Mouse (Mus musculus): ENCODE measurements at regions not wholly inside any gene's neighbourhood (a gene's known extent, or its start where the extent isn't known, plus 50 kb on each side); places are given as distances from the start of the nearest gene placed in this dataset.

DNA sequence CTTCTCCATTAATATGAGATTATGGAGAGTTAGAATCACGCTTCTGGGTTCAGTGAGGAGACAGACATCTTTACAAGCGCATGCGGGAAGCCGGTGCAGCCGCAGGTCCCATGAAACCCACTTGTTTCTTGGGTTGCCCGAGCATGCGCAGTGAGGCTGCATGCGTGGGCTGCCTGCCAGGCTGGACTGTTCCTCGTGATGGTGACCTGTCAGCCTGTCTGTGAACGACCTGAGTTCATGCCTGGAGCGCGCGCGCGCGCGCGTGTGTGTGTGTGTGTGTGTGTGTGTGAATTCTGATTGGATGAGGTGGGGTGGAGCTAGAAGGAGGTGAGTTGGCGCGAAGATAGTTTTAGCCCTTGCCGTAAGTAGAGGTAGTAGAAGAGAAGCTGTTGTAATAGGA is 166.2 kb upstream of the Plxnc1 start:
- no peak overlapping the region for H3K9ac ChIP-seq (ENCODE audit: low read length)
- H3K4me1 ChIP-seq (ENCODE audit: control insufficient read depth, insufficient read depth, low read length), result no peaks in the 10 kb centered on the region
- H3K27me3 ChIP-seq (ENCODE audit: control insufficient read depth, insufficient read depth, low read length), result no peaks in the 10 kb centered on the region
- ATAC-seq (ENCODE audit: insufficient read depth, low FRiP score, low TSS enrichment) (no peak), DNase-seq (ENCODE audit: low spot score) (no peak)
- H3K4me2 ChIP-seq (ENCODE audit: low read depth), result no peak overlapping the region
- no peak overlapping the region for H3K4me3 ChIP-seq (ENCODE audit: low read depth, low read length)
- H3K36me3 ChIP-seq (ENCODE audit: control insufficient read depth, insufficient read depth, low read length), result no peaks in the 10 kb centered on the region
- no peak overlapping the region for H3K27ac ChIP-seq (ENCODE audit: low read depth, low read length)
- 90% methylated on average over 21 of the region's 21 CpGs for WGBS
- no peaks in the 10 kb centered on the region for H3K9me3 ChIP-seq (ENCODE audit: control insufficient read depth, low read length)

DNA sequence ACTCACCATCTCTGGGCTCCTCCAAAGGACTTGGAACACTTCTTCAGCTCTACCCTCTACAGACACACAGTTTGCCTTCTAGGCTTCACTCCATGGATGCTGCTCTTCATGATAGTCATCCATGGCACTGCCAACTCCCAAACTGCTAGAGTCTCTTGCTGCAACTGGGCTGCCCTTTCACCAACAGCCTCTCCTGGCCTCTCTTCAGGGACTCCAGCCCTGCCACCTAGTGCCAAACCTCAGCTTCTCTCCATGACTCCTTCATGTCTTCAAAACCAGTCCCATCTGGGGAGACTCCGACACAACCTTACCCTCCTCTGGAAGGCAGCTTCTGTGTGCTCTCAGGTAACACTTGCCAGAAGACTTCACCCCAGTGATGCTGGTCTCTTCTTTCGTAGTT is 164.9 kb upstream of the Plxnc1 start:
- Histone ChIP-seq H3K4me3 (ENCODE audit: low read depth, low read length) (no peak overlapping the region), H3K4me1 (ENCODE audit: control insufficient read depth, insufficient read depth, low read length) (no peaks in the 10 kb centered on the region), H3K9ac (ENCODE audit: low read length) (no peak overlapping the region), H3K36me3 (ENCODE audit: control insufficient read depth, insufficient read depth, low read length) (no peaks in the 10 kb centered on the region), H3K4me2 (ENCODE audit: low read depth) (no peak overlapping the region), H3K9me3 (ENCODE audit: control insufficient read depth, low read length) (no peaks in the 10 kb centered on the region), H3K27me3 (ENCODE audit: control insufficient read depth, insufficient read depth, low read length) (no peaks in the 10 kb centered on the region), H3K27ac (ENCODE audit: low read depth, low read length) (no peak overlapping the region)
- WGBS, result 87% methylated on average over 2 of the region's 2 CpGs
- ATAC-seq (ENCODE audit: insufficient read depth, low FRiP score, low TSS enrichment) (no peak), DNase-seq (ENCODE audit: low spot score) (no peak)

DNA sequence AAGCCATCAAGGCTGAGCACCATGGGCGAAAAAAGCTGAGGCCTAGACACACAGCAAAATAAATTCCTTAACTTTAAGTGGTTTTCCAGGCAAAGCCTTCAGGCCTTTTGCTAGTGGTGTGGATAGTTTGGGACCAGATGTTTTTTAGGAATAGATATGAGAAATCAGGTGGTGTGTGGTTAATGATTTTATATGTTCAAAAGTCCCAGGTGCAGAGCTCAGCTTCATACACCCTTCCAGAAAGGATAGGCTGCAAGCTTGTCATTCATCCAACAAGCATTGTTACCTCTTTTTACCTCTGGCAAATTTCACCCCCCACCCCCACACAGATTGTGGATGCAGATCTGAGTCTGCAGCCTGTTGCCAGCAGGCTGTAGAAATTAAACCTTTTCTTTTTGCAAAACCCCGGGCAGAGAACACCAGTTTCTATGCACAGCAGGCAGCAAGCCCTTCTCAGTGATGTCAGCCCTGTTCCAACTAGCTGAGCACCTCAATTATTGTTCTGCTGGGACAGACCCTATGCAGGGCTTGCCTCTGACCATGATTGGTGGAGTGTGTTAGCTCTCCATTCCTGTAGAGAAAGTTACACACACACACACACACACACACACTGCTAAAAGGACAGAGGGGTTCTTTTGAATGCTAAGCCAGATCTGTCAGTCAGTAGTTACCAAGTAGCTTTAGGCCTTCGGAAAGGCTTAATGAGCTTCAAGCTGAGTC is 163.1 kb upstream of the Plxnc1 start:
- H3K4me3 ChIP-seq (ENCODE audit: low read depth, low read length), result no peak overlapping the region
- no peak overlapping the region for H3K27ac ChIP-seq (ENCODE audit: low read depth, low read length)
- no peaks in the 10 kb centered on the region for H3K4me1 ChIP-seq (ENCODE audit: control insufficient read depth, insufficient read depth, low read length)
- WGBS, result 50% methylated on average over 3 of the region's 3 CpGs
- no peak overlapping the region for H3K4me2 ChIP-seq (ENCODE audit: low read depth)
- no peak overlapping the region for H3K9ac ChIP-seq (ENCODE audit: low read length)
- H3K9me3 ChIP-seq (ENCODE audit: control insufficient read depth, low read length), result no peaks in the 10 kb centered on the region
- H3K36me3 ChIP-seq (ENCODE audit: control insufficient read depth, insufficient read depth, low read length), result no peaks in the 10 kb centered on the region
- H3K27me3 ChIP-seq (ENCODE audit: control insufficient read depth, insufficient read depth, low read length), result no peaks in the 10 kb centered on the region
- DNase-seq (ENCODE audit: low spot score) (no peak), ATAC-seq (ENCODE audit: insufficient read depth, low FRiP score, low TSS enrichment) (no peak)

DNA sequence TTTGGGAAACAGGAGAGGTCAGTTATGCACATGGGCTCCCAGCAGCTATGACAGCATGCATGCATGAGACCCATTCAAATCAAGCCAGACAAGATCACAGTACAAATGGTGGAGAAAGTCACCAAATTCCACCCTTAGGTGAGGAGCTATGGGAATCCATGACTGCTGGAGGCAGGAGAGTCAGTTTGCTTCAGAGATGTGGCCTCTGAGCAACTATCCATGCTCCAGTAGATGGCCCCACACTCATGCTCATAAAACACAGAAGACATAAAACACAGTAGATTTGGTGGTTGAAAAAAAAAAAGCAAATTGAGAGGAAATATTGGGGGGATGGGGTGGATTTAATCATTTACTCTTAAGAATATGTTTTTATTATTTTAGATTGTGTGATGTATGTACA is 159.2 kb upstream of the Plxnc1 start:
- no peak overlapping the region for H3K9ac ChIP-seq (ENCODE audit: low read length)
- ATAC-seq (ENCODE audit: insufficient read depth, low FRiP score, low TSS enrichment) (no peak), DNase-seq (ENCODE audit: low spot score) (no peak)
- no peak overlapping the region for H3K27ac ChIP-seq (ENCODE audit: low read depth, low read length)
- H3K27me3 ChIP-seq (ENCODE audit: control insufficient read depth, insufficient read depth, low read length), result no peaks in the 10 kb centered on the region
- no peak overlapping the region for H3K4me2 ChIP-seq (ENCODE audit: low read depth)
- H3K36me3 ChIP-seq (ENCODE audit: control insufficient read depth, insufficient read depth, low read length), result no peaks in the 10 kb centered on the region
- no peaks in the 10 kb centered on the region for H3K9me3 ChIP-seq (ENCODE audit: control insufficient read depth, low read length)
- no peak overlapping the region for H3K4me3 ChIP-seq (ENCODE audit: low read depth, low read length)
- H3K4me1 ChIP-seq (ENCODE audit: control insufficient read depth, insufficient read depth, low read length), result no peaks in the 10 kb centered on the region

DNA sequence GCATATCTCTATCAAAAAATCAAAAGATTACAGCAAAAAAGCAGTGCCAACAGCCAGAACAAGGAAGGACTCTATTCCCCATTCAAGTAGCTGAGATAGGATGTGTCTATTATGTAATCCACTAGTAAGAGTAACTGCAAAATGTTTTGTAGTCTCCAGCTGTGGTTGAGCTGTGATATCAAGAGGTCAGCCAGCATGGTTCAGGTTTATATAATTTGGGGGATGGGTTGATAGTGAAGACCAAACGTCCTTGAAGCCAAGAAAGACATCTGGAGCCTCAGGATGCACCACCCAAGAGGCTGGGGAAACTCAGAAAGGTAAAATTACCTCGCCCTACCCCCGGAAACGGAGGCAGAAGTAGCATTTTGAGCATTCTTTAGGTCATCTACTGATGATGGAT is 158.3 kb upstream of the Plxnc1 start:
- H3K27ac ChIP-seq (ENCODE audit: low read depth, low read length), result no peak overlapping the region
- no peaks in the 10 kb centered on the region for H3K36me3 ChIP-seq (ENCODE audit: control insufficient read depth, insufficient read depth, low read length)
- H3K4me1 ChIP-seq (ENCODE audit: control insufficient read depth, insufficient read depth, low read length), result no peaks in the 10 kb centered on the region
- DNase-seq (ENCODE audit: low spot score) (no peak), ATAC-seq (ENCODE audit: insufficient read depth, low FRiP score, low TSS enrichment) (no peak)
- H3K4me2 ChIP-seq (ENCODE audit: low read depth), result no peak overlapping the region
- 79% methylated on average over 4 of the region's 4 CpGs for whole genome bisulfite sequencing
- H3K9me3 ChIP-seq (ENCODE audit: control insufficient read depth, low read length), result no peaks in the 10 kb centered on the region
- no peaks in the 10 kb centered on the region for H3K27me3 ChIP-seq (ENCODE audit: control insufficient read depth, insufficient read depth, low read length)
- no peak overlapping the region for H3K9ac ChIP-seq (ENCODE audit: low read length)
- no peak overlapping the region for H3K4me3 ChIP-seq (ENCODE audit: low read depth, low read length)

DNA sequence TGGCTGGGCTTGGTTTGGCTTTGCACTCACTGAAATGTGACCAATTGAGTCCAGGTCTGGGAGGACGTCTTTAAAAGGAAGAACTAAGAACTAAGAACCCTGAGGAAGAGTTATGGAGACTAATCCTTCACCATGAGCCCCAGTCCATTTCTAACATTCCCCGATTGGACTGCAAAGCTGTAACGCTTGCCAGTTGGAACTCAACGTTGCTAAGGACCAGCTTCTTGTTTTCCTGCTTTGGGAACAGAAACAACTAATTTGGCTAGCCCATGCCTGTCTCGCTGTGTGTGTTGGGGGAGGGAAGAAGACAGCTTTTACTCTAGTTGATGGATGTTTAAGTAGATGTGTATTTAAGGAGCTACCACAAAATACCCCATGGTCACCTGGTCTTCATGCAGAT is 155.3 kb upstream of the Plxnc1 start:
- H3K27ac ChIP-seq (ENCODE audit: low read depth, low read length), result no peak overlapping the region
- no peak for DNase-seq (ENCODE audit: low spot score)
- no peak for ATAC-seq (ENCODE audit: insufficient read depth, low FRiP score, low TSS enrichment)
- no peak overlapping the region for H3K9ac ChIP-seq (ENCODE audit: low read length)
- H3K4me2 ChIP-seq (ENCODE audit: low read depth), result no peak overlapping the region
- H3K9me3 ChIP-seq (ENCODE audit: control insufficient read depth, low read length), result no peaks in the 10 kb centered on the region
- no peaks in the 10 kb centered on the region for H3K36me3 ChIP-seq (ENCODE audit: control insufficient read depth, insufficient read depth, low read length)
- H3K4me3 ChIP-seq (ENCODE audit: low read depth, low read length), result no peak overlapping the region
- no peaks in the 10 kb centered on the region for H3K27me3 ChIP-seq (ENCODE audit: control insufficient read depth, insufficient read depth, low read length)
- no peaks in the 10 kb centered on the region for H3K4me1 ChIP-seq (ENCODE audit: control insufficient read depth, insufficient read depth, low read length)
- 85% methylated on average over 5 of the region's 5 CpGs for WGBS

DNA sequence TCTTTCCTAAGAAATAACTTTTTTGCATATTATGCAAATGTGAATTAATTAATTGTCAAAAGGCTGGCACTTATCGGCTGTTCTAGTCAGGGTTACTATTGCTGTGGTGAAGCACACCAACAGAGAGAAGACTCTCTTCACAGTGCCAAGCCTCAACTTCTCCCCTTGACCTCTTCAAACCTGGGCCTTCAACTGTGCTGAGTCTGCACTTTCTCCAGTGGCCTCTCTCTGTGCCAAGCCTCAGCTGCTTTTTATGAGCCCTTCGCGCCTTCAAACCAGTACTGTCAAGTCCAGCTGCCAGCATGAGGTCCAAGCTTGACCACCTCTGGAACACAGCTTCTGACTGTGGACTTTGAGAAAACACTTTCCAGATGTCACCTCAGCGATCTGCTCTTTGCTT is 151.2 kb upstream of the Plxnc1 start:
- no peak overlapping the region for H3K4me2 ChIP-seq (ENCODE audit: low read depth)
- H3K27ac ChIP-seq (ENCODE audit: low read depth, low read length), result no peak overlapping the region
- WGBS, result 85% methylated on average over 4 of the region's 4 CpGs
- no peaks in the 10 kb centered on the region for H3K36me3 ChIP-seq (ENCODE audit: control insufficient read depth, insufficient read depth, low read length)
- no peaks in the 10 kb centered on the region for H3K9me3 ChIP-seq (ENCODE audit: control insufficient read depth, low read length)
- H3K4me1 ChIP-seq (ENCODE audit: control insufficient read depth, insufficient read depth, low read length), result no peaks in the 10 kb centered on the region
- H3K4me3 ChIP-seq (ENCODE audit: low read depth, low read length), result no peak overlapping the region
- no peaks in the 10 kb centered on the region for H3K27me3 ChIP-seq (ENCODE audit: control insufficient read depth, insufficient read depth, low read length)
- no peak overlapping the region for H3K9ac ChIP-seq (ENCODE audit: low read length)
- ATAC-seq (ENCODE audit: insufficient read depth, low FRiP score, low TSS enrichment), result no peak
- no peak for DNase-seq (ENCODE audit: low spot score)

DNA sequence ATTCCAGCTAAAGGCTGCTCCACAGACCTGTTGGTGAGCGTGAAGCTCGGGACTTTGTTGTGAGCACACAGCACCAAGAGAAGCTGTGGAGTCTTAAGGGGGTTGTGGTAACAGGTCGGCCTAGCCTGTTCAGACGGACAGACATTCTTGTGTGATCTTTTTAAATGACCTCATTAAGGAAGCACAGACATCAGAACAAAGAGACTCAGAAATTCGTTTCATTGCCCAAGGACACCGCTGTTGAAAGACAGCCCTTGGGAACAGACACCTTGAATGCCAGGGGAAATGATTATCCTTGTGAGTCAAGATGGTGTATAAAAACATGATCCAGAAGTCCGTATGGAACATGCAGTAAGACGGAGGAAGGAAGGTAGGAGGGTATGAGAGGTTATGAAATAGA is 150.1 kb upstream of the Plxnc1 start:
- no peaks in the 10 kb centered on the region for H3K4me1 ChIP-seq (ENCODE audit: control insufficient read depth, insufficient read depth, low read length)
- no peak overlapping the region for H3K4me2 ChIP-seq (ENCODE audit: low read depth)
- no peak overlapping the region for H3K9ac ChIP-seq (ENCODE audit: low read length)
- H3K27ac ChIP-seq (ENCODE audit: low read depth, low read length), result no peak overlapping the region
- H3K27me3 ChIP-seq (ENCODE audit: control insufficient read depth, insufficient read depth, low read length), result no peaks in the 10 kb centered on the region
- DNase-seq (ENCODE audit: low spot score), result no peak
- ATAC-seq (ENCODE audit: insufficient read depth, low FRiP score, low TSS enrichment), result no peak
- no peaks in the 10 kb centered on the region for H3K9me3 ChIP-seq (ENCODE audit: control insufficient read depth, low read length)
- no peak overlapping the region for H3K4me3 ChIP-seq (ENCODE audit: low read depth, low read length)
- H3K36me3 ChIP-seq (ENCODE audit: control insufficient read depth, insufficient read depth, low read length), result no peaks in the 10 kb centered on the region
- 78% methylated on average over 8 of the region's 8 CpGs for WGBS

DNA sequence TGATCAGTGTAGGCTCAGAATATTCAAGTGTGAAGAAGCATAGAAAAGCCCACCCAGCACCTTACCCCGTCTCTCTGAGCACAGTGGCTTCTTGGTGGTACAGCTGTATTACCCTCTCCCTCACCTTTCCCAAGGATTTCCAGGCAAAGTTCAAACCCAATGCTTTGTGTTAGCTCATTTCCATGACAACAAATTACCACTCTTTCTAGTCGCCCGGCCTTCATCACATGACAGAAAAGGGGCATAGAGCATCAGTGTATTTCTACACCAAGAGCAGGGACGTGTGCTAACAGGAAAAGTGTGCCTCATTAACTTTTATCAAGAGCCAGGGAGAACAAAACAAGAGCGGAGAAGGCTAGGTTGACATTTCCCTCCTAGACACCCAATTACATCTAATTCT is 148.6 kb upstream of the Plxnc1 start:
- Histone ChIP-seq H3K9me3 (ENCODE audit: control insufficient read depth, low read length) (no peaks in the 10 kb centered on the region), H3K4me3 (ENCODE audit: low read depth, low read length) (no peak overlapping the region), H3K27ac (ENCODE audit: low read depth, low read length) (no peak overlapping the region), H3K4me2 (ENCODE audit: low read depth) (no peak overlapping the region), H3K9ac (ENCODE audit: low read length) (no peak overlapping the region), H3K36me3 (ENCODE audit: control insufficient read depth, insufficient read depth, low read length) (no peaks in the 10 kb centered on the region), H3K27me3 (ENCODE audit: control insufficient read depth, insufficient read depth, low read length) (no peaks in the 10 kb centered on the region), H3K4me1 (ENCODE audit: control insufficient read depth, insufficient read depth, low read length) (no peaks in the 10 kb centered on the region)
- ATAC-seq (ENCODE audit: insufficient read depth, low FRiP score, low TSS enrichment), result no peak
- 40% methylated on average over 5 of the region's 5 CpGs for WGBS
- DNase-seq (ENCODE audit: low spot score), result no peak

Measured in neural tube, embryonic 11.5 days (tissue).